Mouse (Mus musculus) embryonic fibroblast, embryonic 13.5 days (primary cell): ENCODE data around the gene Hspb7. TPM values are rescaled to one million over a fixed set of nuclear protein-coding genes. Genes with fewer than 3 reads are reported as not detected.

Experiments used
- H3K27ac ChIP-seq: 2 replicates; pipeline ENCODE4 v1.5.1; 2012; ENCODE audit warnings: low read length, control low read depth, inconsistent platforms; ENCODE audit not compliant: insufficient read depth
- H3K4me1 ChIP-seq: 2 replicates; pipeline ENCODE4 v1.6.1; 2011; ENCODE audit warnings: low read length; ENCODE audit not compliant: control insufficient read depth, insufficient read depth
- H3K4me3 ChIP-seq: 2 replicates; pipeline ENCODE4 v1.5.1; 2011; ENCODE audit warnings: mild to moderate bottlenecking, control low read depth, low read length; ENCODE audit not compliant: insufficient read depth
- CTCF ChIP-seq: IDR thresholded peaks from 2 replicates; pipeline ENCODE4 v1.5.1; 2011; ENCODE audit warnings: mild to moderate bottlenecking, control low read depth, low read length, moderate library complexity, borderline replicate concordance; ENCODE audit not compliant: insufficient read depth
- POLR2A ChIP-seq: IDR thresholded peaks from 2 replicates; pipeline ENCODE4 v1.6.1; 2011; ENCODE audit warnings: low read depth, mild to moderate bottlenecking, control low read depth, low read length, moderate library complexity
- polyA plus RNA-seq: library from polyadenylated mRNA; stranded (reverse); fragments of >200 nt; gene quantifications from 2 replicates; pipeline ENCODE4 v1.2.4, GENCODE M21; 2011; ENCODE audit warnings: low read depth; ENCODE audit not compliant: missing spikeins, insufficient read length

The Hspb7 gene
- polyA plus RNA-seq, 1 experiment, result 1.2 TPM

DNA sequence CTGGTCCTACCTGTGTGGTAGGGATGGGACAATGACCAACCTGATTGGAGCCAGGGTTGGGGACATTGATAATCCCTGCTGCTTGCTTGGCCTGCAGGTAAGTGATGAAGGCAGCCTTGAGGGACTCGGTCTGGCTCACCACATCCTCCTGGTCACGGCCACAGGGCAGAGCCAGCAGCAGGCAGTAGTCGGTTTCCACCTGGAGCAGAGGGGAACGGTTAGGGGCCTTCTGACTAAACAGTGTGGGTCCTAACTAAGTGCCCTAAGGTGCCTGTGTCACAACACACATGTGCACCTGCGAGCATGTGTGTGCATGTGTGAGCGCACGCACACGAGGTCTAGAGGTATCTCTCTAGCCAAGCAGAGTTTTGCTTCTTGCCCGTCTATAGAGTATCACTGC lies 48.8 kb downstream of the Hspb7 start:
- Histone ChIP-seq H3K4me1 (no peaks in the 10 kb centered on the region), H3K27ac (no peak overlapping the region), H3K4me3 (no peak overlapping the region)
- TF ChIP-seq CTCF (no peak), POLR2A (no peak)

DNA sequence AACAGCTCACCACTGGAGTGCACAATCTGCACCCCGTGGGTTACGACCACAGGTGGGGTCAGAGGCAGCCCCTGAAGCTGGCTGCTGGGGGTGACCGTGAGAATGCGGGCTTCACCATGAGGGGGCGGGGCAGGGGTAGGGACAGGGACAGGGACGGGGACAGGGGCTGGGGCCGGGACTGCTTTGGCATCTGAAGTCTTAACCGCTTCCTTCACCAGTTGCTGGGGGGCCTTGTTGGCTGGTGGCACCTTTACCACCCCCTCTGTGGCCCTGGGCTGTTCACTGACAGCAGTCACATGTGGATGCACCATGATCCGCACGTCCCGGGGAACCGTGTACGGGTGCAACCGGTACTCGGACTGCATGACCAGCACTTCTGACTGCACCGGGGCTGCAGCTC lies 50.9 kb downstream of the Hspb7 start:
- Histone ChIP-seq H3K27ac (no peak overlapping the region), H3K4me1 (no peaks in the 10 kb centered on the region), H3K4me3 (no peak overlapping the region)
- TF ChIP-seq POLR2A (no peak), CTCF (no peak)

DNA sequence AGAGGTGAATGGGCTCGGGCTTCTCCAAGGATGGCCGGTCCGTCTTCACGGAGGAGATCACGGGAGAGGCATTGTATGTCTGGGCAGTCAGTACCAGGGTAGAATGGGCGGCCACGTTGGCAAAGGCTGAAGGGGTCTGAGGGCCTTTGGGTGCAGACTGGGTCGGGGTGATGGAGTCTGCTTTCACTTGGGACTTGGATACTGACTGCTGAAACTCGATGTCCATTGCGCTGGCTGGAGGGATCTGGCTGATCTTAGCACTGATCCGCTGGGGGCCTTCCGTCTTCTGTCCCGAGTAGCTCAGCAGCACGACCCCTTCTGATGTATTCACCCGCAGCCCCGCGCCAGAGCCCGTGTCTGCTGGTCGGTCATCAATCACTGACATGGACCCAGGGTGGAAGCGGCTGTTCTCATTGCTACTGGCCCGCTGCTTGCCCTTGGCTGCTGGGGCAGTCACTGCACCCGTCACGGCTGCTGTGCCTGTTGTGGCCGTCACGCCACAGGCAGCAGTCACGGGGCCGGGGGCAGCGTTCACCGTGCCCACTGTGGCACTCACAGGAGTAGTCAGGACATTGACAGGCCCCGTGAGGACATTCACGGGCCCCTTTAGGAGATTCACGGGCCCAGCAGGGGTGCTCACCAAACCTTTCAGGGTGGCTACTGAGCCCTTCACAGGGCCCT lies 52.2 kb downstream of the Hspb7 start:
- TF ChIP-seq CTCF (no peak), POLR2A (no peak)
- H3K4me1 ChIP-seq, result no peaks in the 10 kb centered on the region
- H3K4me3 ChIP-seq, result no peak overlapping the region
- H3K27ac ChIP-seq, result no peak overlapping the region

DNA sequence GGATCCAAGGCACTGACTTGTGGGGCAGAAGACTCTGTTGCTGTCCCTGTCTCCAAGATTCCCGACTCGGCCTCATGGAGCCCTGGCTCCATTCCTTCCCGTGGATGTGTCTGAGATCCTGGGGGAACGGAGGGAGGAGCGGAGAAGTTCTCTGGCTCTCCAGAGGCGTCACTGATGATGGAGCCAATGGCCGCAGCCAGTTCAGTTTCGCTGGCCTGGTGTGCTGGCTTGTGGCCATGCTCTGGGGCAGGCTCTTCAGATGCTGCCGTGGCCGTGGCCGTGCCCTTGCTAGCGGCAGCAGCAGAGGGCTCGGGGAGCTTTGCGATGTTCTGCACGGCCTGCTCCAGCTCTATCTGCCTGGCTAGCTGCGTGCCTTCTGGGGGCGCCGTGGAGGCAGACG lies 53.9 kb downstream of the Hspb7 start:
- H3K4me1 ChIP-seq, result no peaks in the 10 kb centered on the region
- no peak overlapping the region for H3K27ac ChIP-seq
- TF ChIP-seq CTCF (no peak), POLR2A (no peak)
- no peak overlapping the region for H3K4me3 ChIP-seq

Other genes starting within 250 kb of the Hspb7 start
- gene Rsg1, start 206.8 kb upstream of the Hspb7 start, polyA plus RNA-seq, result 1.3 and 2.1 TPM in 2 replicates
- gene Arhgef19, start 181.3 kb upstream of the Hspb7 start, polyA plus RNA-seq, result 15.2 and 16.4 TPM in 2 replicates
- 16.7 and 28.6 TPM in 2 replicates for gene Epha2, start 119.5 kb upstream of the Hspb7 start, polyA plus RNA-seq
- not detected in 2 replicates for gene Fam131c, start 52.6 kb upstream of the Hspb7 start, polyA plus RNA-seq
- not detected in 2 replicates for gene Clcnka, start 22.1 kb upstream of the Hspb7 start, polyA plus RNA-seq
- not detected in 2 replicates for gene Clcnkb, start 4.8 kb upstream of the Hspb7 start, polyA plus RNA-seq
- not detected in 2 replicates for gene Srarp, start 15.3 kb downstream of the Hspb7 start, polyA plus RNA-seq
- 14.4 and 15.1 TPM in 2 replicates for gene Zbtb17, start 23.9 kb downstream of the Hspb7 start, polyA plus RNA-seq
- 20.7 and 21.2 TPM in 2 replicates for gene Spen, start 117.8 kb downstream of the Hspb7 start, polyA plus RNA-seq
- gene Fblim1, start 185.3 kb downstream of the Hspb7 start, polyA plus RNA-seq, result 72.4 and 90.1 TPM in 2 replicates
- gene Tmem82, start 197.9 kb downstream of the Hspb7 start, polyA plus RNA-seq, result not detected in 2 replicates
- 0.19 TPM in 1 of 2 replicates, not detected in the other for gene Slc25a34, start 203.0 kb downstream of the Hspb7 start, polyA plus RNA-seq
- gene Plekhm2, start 244.1 kb downstream of the Hspb7 start, polyA plus RNA-seq, result 22.5 and 29.8 TPM in 2 replicates